Mouse (Mus musculus) 416B (cell line): Measurements from ENCODE around the gene Olfr1025-ps1.

ENCODE experiments used
- DNase-seq: peaks from one replicate; pipeline ENCODE4 v3.0.0; 2011; ENCODE audit warnings: low read depth

Gene Olfr1025-ps1

GRCm38 (mm10) chr2:85914893-85915292 is at the start of gene Olfr1025-ps1:
Olfr1025-ps1 (plus strand) TSS chr2:85915193.
- DNase-seq: no peak

- DNase-seq: no peak
These were observed 46.7 kb upstream of the Olfr1025-ps1 start, which contains the start of gene Olfr1022 for GRCm38 (mm10) chr2:85868294-85868693. Olfr1022 (plus strand) TSS chr2:85868594.

- no peak for DNase-seq
These were observed 29.7 kb upstream of the Olfr1025-ps1 start, which contains the start of gene Olfr1023 for GRCm38 (mm10) chr2:85885340-85885739. Olfr1023 (plus strand) TSS chr2:85885640.

- no peak for DNase-seq
These were observed 10.0 kb upstream of the Olfr1025-ps1 start, which contains the start of gene Olfr1024 for GRCm38 (mm10) chr2:85904952-85905351. Olfr1024 (minus strand) TSS chr2:85905052.

- no peak for DNase-seq
These were observed 1.8 kb upstream of the Olfr1025-ps1 start for GRCm38 (mm10) chr2:85913197-85913596.

GRCm38 (mm10) chr2:85921258-85921657 is 6.3 kb downstream of the Olfr1025-ps1 start, which contains the start of gene Olfr1026:
Olfr1026 (plus strand) TSS chr2:85921558.
- DNase-seq: no peak

- DNase-seq: no peak
These were observed 35.1 kb downstream of the Olfr1025-ps1 start, which contains the start of gene Olfr1028 for GRCm38 (mm10) chr2:85950137-85950536. Olfr1028 (plus strand) TSS chr2:85950437.
